ENCODE assay signal across 8 mouse cellular contexts in genomic region chrX:103288485-103289330, GRCm38 (mm10). TPM values are rescaled to one million over a fixed set of nuclear protein-coding genes. Genes with fewer than 3 reads are reported as not detected.
DNase-seq lines count a peak whose midpoint lies in the region; ATAC-seq and TF ChIP-seq lines count a peak whose summit lies in the region.

No protein-coding gene starts in this region.

- TF ChIP-seq CTCF in lung, adult 2 months (IDR thresholded peaks at IDR 0.05; ENCODE audit: insufficient read depth, low read length), result no peak

- no peaks in the 10 kb centered on the region for H3K9me3 ChIP-seq in hindbrain, embryonic 14.5 days (ENCODE audit: control insufficient read depth, low read length)

- WGBS in lung, adult 2 months, result 31% methylated on average over 25 of the region's 25 CpGs
- WGBS in hindbrain, embryonic 14.5 days, result 23% methylated on average over 25 of the region's 25 CpGs

- H3K4me2 ChIP-seq in hindbrain, embryonic 14.5 days (replicated peaks), result peak overlapping the region; percentile 43

- H3K27ac ChIP-seq in hindbrain, embryonic 14.5 days, result no peak overlapping the region

- no peaks in the 10 kb centered on the region for H3K36me3 ChIP-seq in hindbrain, embryonic 14.5 days (replicated peaks; ENCODE audit: control insufficient read depth, insufficient read depth)

- no peaks in the 10 kb centered on the region; the same call in 1 of the 2 replicates for H3K4me1 ChIP-seq in lung, adult 2 months (ENCODE audit: control insufficient read depth, insufficient read depth, low read length)
- no peaks in the 10 kb centered on the region for H3K4me1 ChIP-seq in hindbrain, embryonic 14.5 days (replicated peaks; ENCODE audit: control insufficient read depth, insufficient read depth, low read length)

- DNase-seq in adrenal gland, adult 2 months, result peak; percentile 2
- no peak for DNase-seq in adrenal gland, adult 18-20 months (ENCODE audit: low spot score in 2 of 2)
- DNase-seq in lung, adult 2 months, result peak; percentile 5
- no peak for DNase-seq in lung, postnatal 14 days
- peak; percentile 34 for DNase-seq in hindbrain, embryonic 14.5 days (ENCODE audit: low spot score)
- peak; percentile 26 for DNase-seq in mesoderm, embryonic 11.5 days (ENCODE audit: low read depth, low spot score)
- DNase-seq in spleen, postnatal 14 days (ENCODE audit: low spot score in 2 of 2), result no peak

- peaks cover 68% of the 10 kb centered on the region for H3K27me3 ChIP-seq in hindbrain, embryonic 14.5 days (ENCODE audit: control insufficient read depth, insufficient read depth, low read length)

- ATAC-seq in hindbrain, embryonic 14.5 days (ENCODE audit: low FRiP score), result peak; percentile 88
- ATAC-seq in erythroid progenitor cell, adult 5-6 weeks (replicated peaks; ENCODE audit: low FRiP score, poor library complexity, severe bottlenecking), result no peak

- H3K4me3 ChIP-seq in lung, adult 2 months (replicated peaks; ENCODE audit: extremely low read depth, low read depth, low read length), result no peak overlapping the region
- no peak overlapping the region; the same call in 1 of the 2 replicates for H3K4me3 ChIP-seq in hindbrain, embryonic 14.5 days (replicated peaks; ENCODE audit: low read length)

- no peak overlapping the region for H3K9ac ChIP-seq in hindbrain, embryonic 14.5 days

- no peak for TF ChIP-seq POLR2A in lung, adult 2 months (IDR thresholded peaks at IDR 0.05; ENCODE audit: borderline replicate concordance, extremely low read depth, low read depth, low read length)

RNA-seq across cellular contexts. Expression of gene Cdx4, which starts 32.5 kb away (rescaled TPM):
- not detected for total RNA-seq in adrenal gland, adult 2 months (2021)
- 0.04 TPM in 1 of 2 replicates, not detected in the other for polyA plus RNA-seq in adrenal gland, adult 2 months (2012; rRNA removed)
- total RNA-seq in adrenal gland, adult 18-20 months (2021), result not detected
- not detected in 2 replicates for polyA plus RNA-seq in lung, adult 2 months (2012; rRNA removed)
- not detected in 2 replicates for polyA plus RNA-seq in hindbrain, embryonic 14.5 days (2014; fragmentation: Nextera tagmentation; extraction: Ambion mirVana)
- not detected in 2 replicates for total RNA-seq in erythroid progenitor cell, adult 5-6 weeks (2015; ENCODE audit: low replicate concordance)
- total RNA-seq in erythroid progenitor cell, adult 5-6 weeks (2017; ENCODE audit: low replicate concordance), result not detected in 2 replicates

Comparison
In these comparisons a context has a peak if more than half of its experiments do, and no peak if none do; other contexts are left out.
1. DNase-seq: peak in adrenal gland, adult 2 months (single experiment), lung, adult 2 months (single experiment), hindbrain, embryonic 14.5 days (single experiment) and mesoderm, embryonic 11.5 days (single experiment); none in adrenal gland, adult 18-20 months (0 of 2), lung, postnatal 14 days (single experiment) and spleen, postnatal 14 days (0 of 2).